Mouse (Mus musculus) frontal cortex, adult (tissue): ENCODE results near the gene Mei4.

Source experiments
- ATAC-seq: cut with Nextera tagmentation; 2 replicates; pipeline ENCODE4 v1.9.2; 2017; ENCODE audit warnings: mild to moderate bottlenecking, moderate library complexity, mixed read lengths; ENCODE audit not compliant: low TSS enrichment

Mei4 gene

GRCm38 (mm10) chr9:81863181-81863887 lies at the start of gene Mei4:
Mei4 (plus strand) TSS chr9:81863670.
- ATAC-seq = peak; percentile 100

- ATAC-seq = no peak
Observed at GRCm38 (mm10) chr9:81819715-81820373, 43.6 kb upstream of the Mei4 start.

- ATAC-seq = no peak
Observed at GRCm38 (mm10) chr9:81827560-81827959, 35.9 kb upstream of the Mei4 start.

DNA sequence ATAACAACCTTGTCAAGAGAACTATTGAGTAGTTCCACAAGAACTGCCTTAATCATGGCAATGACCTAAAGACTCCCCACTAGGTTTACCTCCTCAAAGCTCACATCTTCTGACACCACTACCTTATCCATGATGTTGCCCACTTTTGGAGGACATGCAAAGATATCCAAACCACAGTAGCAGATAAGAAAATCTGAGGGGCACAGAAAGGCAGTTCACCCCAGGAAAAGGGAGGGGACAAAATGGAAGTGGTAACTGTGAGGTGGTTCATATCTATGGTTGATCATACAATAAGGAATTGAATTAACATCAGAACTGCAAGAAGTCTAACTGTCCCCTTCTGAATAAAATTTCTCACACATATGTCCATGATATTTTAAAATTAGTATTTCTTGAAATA lies 29.4 kb upstream of the Mei4 start:
- ATAC-seq = no peak

DNA sequence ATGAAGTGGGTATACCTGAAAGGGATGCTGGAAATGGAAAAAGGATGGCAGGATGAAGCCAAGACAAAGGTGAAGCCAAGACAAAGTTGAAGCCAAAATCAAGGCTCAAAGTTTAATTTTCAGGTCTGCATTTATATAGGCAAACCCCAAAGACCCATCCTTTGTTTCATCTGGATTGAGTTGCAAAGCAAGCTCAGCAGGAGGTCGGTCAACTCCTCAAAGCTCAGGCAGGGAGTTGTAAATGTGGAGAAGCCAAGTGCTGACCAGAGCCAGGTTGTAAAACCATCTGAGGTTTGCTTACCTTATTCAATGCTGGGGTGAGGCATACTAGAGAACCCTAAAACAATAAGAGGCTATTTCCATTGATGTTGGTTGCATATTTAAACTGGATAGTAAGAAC lies 4.6 kb upstream of the Mei4 start:
- ATAC-seq = no peak

GRCm38 (mm10) chr9:81863888-81864234 lies 391 bp downstream of the Mei4 start:
- ATAC-seq = peak; percentile 68

DNA sequence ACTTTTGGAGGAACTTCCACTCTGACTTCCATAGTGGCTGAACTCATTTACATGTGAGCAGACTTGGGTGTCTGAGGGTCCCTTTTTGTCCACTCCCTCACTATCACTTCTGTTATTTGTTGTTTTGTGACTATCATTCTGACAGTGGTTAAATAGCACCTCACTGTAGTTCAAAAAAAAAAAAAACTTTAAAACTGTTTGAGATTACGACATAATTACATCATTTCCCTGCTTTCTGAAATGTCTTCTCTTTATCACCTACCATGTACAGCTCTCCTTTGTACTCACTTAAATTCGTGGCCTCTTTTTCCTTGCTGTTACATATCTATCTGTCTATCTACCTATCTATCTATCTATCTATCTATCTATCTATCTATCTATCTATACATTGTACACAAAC lies 2.6 kb downstream of the Mei4 start:
- ATAC-seq = no peak

GRCm38 (mm10) chr9:81921456-81921855 lies 58.0 kb downstream of the Mei4 start:
- ATAC-seq = no peak

GRCm38 (mm10) chr9:81924744-81925143 lies 61.3 kb downstream of the Mei4 start:
- ATAC-seq = no peak

DNA sequence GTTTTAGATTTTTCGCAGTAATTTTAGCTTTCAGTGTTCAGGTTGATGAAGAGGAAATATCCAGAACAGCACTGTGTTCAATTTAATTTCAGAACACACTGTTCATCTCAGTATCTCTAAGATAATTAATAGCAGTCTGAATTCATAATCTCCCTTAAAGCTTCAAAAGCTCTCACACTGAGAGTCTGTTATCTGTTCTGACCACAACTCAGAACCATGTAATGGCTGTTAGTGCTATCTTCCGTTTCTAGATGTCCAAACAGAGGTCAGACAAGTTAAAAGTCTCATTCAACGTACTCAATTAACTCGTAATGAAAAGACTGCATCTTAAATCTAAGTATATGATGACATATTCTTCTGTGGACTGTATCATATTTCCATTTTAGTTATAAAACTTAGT lies 77.1 kb downstream of the Mei4 start:
- no peak for ATAC-seq

GRCm38 (mm10) chr9:81945624-81946023 lies 82.2 kb downstream of the Mei4 start:
- no peak for ATAC-seq

DNA sequence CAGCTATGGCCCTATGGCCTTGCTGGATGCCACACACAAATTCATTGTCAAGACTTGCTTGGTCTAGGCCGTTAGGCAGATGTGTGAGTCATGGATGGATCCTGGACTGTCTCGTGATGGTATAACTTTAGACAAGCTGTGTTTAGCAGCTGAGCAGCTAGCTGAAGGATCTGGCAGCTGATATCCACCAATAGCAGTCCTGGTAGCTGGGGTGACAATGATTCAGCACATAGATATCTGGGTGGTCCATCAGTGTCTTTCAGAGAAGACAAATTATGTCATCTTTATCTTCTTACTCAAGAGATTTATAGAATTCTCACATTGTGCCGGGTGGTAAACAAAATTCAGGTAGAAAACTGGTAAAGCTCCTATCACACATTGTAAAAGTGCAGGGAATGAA lies 93.4 kb downstream of the Mei4 start:
- ATAC-seq = no peak

DNA sequence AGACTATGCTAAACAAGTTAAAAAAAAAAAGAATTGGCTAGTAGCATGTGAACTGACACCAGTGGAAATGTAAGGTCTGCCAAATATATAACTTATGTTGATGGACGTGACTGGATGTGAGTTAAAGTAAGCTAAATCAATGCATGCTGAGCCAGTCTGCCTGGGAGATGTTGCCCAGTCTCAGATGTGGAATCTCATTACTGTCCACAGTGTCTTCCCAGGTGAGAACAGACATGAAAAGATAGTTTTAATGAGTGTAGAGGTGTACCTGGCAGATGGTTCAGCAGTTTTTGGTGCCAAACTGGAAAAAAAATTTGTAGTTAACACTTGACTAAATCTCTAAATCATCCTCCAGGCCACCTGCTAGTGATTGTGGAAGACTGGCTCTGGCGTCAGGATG lies 94.4 kb downstream of the Mei4 start:
- peak; percentile 52; the same call in 1 of the 2 replicates for ATAC-seq

DNA sequence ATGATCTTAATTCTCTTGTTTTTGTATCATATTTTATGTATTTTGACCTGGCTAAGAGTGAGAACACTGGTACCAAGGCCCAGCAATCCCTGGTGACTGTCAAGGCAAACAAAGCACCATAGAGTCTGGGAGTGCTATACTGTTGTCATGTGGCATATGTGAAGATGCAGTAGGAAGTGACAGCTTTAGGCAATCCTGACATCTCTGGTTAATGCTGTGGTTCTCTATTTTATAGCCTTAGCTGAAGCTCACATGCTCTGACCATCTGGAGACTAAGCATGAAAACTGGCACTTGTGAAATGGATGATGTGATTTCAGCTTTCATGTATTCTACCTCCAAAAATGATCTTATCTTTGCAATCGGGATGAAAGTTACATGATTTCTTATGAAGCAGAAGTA lies 103.3 kb downstream of the Mei4 start:
- ATAC-seq = peak; percentile 91

DNA sequence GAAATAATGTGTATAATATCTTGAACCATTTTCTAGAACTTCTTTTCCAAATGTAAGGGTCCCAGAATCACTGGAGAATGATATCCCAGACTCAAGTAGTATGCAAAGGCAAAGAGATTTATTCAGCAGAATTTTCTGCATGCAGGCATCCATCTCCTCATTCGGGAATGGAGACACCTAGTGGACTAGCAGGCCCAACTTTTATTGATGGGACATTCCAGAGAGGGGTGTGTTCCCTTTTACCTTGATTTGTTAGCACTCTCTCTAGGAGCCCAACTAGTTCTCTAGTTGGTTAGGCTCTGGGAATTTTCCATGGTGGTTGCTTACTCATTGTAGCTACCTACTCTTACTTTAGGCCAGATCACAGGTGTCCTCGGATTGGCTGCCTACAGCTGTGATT lies 105.5 kb downstream of the Mei4 start:
- ATAC-seq = 0 out of 2 replicates have a peak, but pooled peaks have one; percentile 77

DNA sequence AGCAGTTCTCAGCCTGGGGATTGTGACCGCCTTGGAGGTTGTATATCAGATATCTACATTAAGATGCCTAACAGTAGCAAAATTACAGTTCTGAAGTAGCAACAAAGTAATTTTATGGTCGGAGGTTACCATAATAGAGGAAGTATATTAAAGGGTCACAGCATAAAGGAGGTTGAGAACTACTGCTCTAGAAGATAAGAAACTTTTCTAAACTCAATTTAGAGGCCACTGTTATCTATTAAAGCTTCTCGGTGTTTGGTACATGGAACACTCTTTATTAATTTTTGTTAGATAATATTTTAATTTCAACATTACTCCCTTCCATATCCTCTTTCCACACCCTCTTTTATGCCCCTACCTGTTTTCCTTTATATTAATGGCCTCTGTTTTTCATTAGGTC lies 119.0 kb downstream of the Mei4 start:
- ATAC-seq = no peak

GRCm38 (mm10) chr9:82012991-82013390 lies 149.5 kb downstream of the Mei4 start:
- ATAC-seq = no peak

GRCm38 (mm10) chr9:82042515-82043056 lies 179.1 kb downstream of the Mei4 start:
- no peak for ATAC-seq

DNA sequence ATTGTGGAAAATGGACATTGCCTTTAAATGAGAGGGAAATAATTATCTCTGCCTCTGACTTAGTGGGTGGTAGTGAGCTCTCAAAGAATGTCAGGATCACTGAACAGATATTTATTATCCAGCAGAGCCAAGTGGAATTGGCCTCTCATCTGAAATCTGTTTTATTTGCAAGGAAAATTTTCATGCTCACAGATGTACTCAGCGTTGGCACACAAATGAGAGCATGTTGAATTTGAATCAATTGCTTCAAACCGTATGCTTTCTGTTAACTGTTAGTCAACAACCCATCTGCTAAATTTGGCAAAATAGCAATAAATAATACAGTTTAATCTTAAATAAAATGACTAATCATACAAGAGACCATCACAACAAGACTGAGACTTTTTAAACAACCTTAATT lies 181.0 kb downstream of the Mei4 start:
- ATAC-seq = no peak

DNA sequence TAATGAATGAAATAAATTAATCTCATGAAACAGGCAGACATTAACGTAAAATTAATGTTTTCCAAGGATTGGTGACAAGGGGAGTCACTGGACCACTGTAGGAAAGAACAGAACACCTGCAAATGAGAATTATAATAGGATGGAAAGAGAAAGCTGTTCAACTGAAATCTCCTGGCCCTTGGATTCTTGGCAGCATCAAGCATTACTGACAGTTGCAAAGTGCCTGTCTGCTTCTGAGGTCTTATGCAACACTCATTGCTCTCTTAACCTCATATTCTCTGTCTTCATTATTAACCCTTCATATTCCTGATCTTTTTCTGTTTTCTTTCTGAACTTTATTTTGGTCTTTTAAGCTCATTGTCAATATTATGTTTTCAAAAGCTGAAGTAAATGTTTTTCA lies 210.4 kb downstream of the Mei4 start:
- no peak for ATAC-seq

DNA sequence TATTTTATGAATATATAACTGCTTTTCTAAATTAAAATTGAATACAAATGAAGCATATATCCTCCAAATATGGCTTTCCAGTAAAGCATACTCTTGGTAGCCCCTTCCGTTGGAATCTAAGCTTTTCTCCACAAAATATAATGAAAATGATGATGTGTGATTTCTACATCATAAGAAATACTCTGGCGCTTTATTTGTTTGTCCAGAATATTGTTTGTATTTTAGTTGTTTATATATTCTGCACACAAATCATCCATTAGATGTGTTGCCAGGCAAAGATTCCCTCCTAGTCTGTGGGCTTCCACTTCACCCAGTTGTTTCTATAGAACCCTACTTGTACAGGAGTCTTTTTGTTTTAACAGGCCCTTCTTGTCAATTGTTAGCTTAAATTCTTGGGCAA lies 211.8 kb downstream of the Mei4 start:
- ATAC-seq = no peak

DNA sequence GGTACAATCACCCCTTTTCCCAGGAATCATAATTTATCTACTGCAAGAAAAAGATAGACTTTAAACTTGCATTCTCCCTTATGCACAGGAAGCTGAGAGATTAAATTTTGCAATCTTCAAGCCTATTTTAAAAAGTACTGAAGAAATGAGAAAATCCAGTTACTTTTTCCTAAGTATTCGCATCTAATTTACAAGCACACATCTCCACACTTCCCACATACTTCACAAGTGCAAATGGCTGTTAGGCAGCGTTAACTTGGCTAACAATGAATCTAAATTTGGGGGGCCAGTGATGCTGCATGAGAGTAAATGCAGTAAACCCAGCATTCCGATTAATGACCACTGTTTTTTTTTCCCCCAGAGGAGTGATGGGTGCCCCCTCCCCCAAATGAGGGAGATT lies 232.9 kb downstream of the Mei4 start:
- ATAC-seq = peak; percentile 94

DNA sequence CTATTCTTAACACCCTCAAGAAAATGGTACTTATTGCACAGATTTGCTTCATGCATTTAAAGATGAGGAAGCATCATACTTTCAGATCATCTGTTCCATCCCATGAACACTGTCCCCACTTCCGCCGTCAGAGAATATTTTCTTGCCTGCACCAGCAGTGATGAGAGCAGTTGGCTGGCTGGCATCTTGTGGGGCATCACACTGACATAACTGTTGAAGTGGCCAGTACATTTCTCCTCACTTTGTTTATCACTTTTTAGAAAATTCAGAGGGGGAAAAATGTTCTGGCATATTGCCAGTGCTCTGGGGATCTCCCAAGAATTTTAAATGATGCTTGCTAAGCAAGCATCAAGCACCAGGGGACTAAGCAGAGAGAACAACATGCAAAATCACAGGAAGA lies 251.4 kb downstream of the Mei4 start:
- peak; percentile 82 for ATAC-seq
